Mouse (Mus musculus) cerebellum, adult 2 months (tissue): ENCODE measurements around the gene Hoxa6. TPM values are rescaled to one million over a fixed set of nuclear protein-coding genes. Genes with fewer than 3 reads are reported as not detected.
A peak's percentile ranks its signal among the peaks of the same experiment; 100 is the strongest.

Experiments used
- DNase-seq, 2 experiments: peaks; one replicate each; pipeline ENCODE4 v3.0.0; 2021
- H3K27ac ChIP-seq: fragments of 200-500 bp; 2 replicates; pipeline ENCODE4 v1.5.1; 2012; ENCODE audit warnings: low read length, control low read depth, inconsistent platforms; ENCODE audit not compliant: insufficient read depth
- H3K27me3 ChIP-seq: fragments of 200-500 bp; 2 replicates; pipeline ENCODE4 v1.6.1; 2012; ENCODE audit warnings: inconsistent platforms, mild to moderate bottlenecking, low read length, moderate library complexity; ENCODE audit not compliant: control insufficient read depth, insufficient read depth
- H3K4me1 ChIP-seq: fragments of 200-500 bp; 2 replicates; pipeline ENCODE4 v1.6.1; 2011; ENCODE audit warnings: low read length; ENCODE audit not compliant: control insufficient read depth, insufficient read depth
- H3K4me3 ChIP-seq: fragments of 200-500 bp; replicated peaks from 2 replicates; pipeline ENCODE3; 2011; ENCODE audit warnings: mild to moderate bottlenecking, low read depth, low read length, control low read depth; ENCODE audit not compliant: insufficient read depth
- CTCF ChIP-seq: fragments of 200-500 bp; IDR thresholded peaks from 2 replicates; pipeline ENCODE4 v1.5.1; 2011; ENCODE audit warnings: low read depth, mild to moderate bottlenecking, control low read depth, low read length, moderate library complexity, borderline replicate concordance; ENCODE audit not compliant: insufficient read depth
- POLR2A ChIP-seq: fragments of 200-500 bp; IDR thresholded peaks from 2 replicates; pipeline ENCODE4 v1.6.1; 2011; ENCODE audit warnings: low read length, control low read depth, borderline replicate concordance; ENCODE audit not compliant: insufficient read depth
- WGBS: fragments of 180-500 bp; shearing (Covaris S2); methylation state at CpG from one replicate; pipeline ENCODE4 v1.1.7; 2018; 5-methylcytosine and 5-hydroxymethylcytosine counted together
- polyA plus RNA-seq: library from polyadenylated mRNA; depleted of rRNA; stranded (reverse); fragments of >200 nt; gene quantifications from 2 replicates; pipeline ENCODE4 v1.2.3, GENCODE M21; 2012

The Hoxa6 gene
- polyA plus RNA-seq, 1 experiment, result 0.46 TPM

DNA sequence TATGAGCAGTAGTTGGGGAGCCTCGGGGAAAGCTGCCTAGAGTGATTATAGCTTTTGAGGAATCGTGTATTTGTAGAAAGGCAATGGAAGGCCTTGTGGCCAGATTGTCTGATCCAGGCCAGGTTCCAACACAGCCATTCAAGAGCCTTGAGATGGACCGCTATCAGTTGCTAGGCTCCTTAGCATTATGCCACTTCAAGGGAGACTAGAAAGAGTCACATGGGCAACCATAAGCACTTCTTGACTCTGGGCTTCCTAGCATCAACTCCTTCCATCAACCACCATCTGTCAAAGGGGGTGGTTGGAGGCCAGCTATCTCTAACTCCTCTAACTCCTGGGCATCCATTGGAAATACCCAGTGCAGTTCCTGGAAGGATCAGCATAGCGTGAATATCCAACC, 41.3 kb upstream of the Hoxa6 start:
- 8% methylated on average over 4 of the region's 4 CpGs for WGBS
- peak in 1 of 2 experiments; percentile 1 for DNase-seq
- peaks cover 17% of the 10 kb centered on the region; the same call in 1 of the 2 replicates for H3K27me3 ChIP-seq
- no peak for TF ChIP-seq POLR2A
- TF ChIP-seq CTCF, result no peak
- H3K4me1 ChIP-seq, result no peaks in the 10 kb centered on the region
- no peak overlapping the region for H3K27ac ChIP-seq
- no peak overlapping the region for H3K4me3 ChIP-seq

DNA sequence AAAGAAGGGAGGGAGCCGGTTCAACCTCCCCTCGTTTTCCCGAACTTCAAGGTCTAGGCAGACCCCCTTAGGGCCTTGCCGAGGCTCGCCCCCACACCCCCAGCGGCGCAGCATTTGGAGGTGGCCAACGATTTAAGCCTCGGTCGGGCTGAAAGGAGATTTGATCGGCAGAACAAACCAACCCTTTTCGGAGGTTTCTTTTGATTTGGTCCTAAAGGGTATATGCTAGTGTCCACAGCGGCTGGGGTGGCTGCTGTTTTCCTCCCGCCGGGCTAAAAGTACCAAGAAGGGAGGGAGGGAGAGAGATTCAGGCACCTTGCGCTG, 40.9 kb upstream of the Hoxa6 start:
- no peak for DNase-seq
- Histone ChIP-seq H3K4me3 (no peak overlapping the region), H3K27ac (no peak overlapping the region), H3K4me1 (no peaks in the 10 kb centered on the region), H3K27me3 (peaks cover 20% of the 10 kb centered on the region; the same call in 1 of the 2 replicates)
- WGBS, result under 1% methylated on average over 16 of the region's 16 CpGs
- no peak for TF ChIP-seq CTCF
- TF ChIP-seq POLR2A, result no peak

DNA sequence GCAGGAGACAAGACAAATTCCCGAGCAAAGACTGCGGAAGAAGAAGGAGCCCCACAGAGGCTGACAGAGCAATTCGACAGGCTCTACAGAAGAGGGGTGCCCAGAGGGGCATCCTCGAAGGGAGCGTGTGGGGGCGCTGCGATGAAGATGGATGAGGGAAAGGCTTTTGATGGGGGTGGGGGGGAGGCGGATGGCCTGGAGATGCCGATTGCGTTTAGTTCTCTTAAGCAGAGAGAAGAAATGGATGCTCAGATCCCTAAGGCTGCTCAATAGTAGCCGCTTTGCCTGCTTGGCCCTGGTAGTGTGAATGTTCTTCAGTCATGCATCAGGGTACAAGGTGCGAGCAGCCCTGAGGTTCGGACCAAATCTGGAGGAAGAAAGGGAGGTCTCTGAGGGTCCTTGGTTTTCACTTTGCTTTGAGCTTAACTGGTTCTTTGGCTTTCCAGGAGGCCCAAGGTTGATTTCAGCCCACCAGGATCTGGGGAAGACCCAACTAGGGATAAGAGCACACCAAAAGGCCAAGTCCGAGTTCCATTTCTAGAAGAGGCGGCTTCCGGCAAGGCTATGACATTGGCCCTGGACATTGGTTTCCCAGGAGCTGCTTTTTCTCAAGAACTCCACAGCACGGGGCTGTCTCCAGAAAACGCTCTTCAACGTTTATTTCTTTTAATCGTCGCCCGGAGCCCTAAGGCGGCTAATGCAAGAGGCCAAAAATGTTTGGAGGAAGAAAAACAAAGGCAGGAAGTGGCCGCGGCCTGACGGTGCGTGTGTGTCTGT, 40.3 kb upstream of the Hoxa6 start:
- peaks cover 16% of the 10 kb centered on the region; the same call in 1 of the 2 replicates for H3K27me3 ChIP-seq
- no peak overlapping the region for H3K4me3 ChIP-seq
- H3K27ac ChIP-seq, result no peak overlapping the region
- peak in 1 of 2 experiments; percentile 9 for DNase-seq
- no peak for TF ChIP-seq CTCF
- TF ChIP-seq POLR2A, result no peak
- no peaks in the 10 kb centered on the region for H3K4me1 ChIP-seq
- 3% methylated on average over 27 of the region's 27 CpGs for WGBS

DNA sequence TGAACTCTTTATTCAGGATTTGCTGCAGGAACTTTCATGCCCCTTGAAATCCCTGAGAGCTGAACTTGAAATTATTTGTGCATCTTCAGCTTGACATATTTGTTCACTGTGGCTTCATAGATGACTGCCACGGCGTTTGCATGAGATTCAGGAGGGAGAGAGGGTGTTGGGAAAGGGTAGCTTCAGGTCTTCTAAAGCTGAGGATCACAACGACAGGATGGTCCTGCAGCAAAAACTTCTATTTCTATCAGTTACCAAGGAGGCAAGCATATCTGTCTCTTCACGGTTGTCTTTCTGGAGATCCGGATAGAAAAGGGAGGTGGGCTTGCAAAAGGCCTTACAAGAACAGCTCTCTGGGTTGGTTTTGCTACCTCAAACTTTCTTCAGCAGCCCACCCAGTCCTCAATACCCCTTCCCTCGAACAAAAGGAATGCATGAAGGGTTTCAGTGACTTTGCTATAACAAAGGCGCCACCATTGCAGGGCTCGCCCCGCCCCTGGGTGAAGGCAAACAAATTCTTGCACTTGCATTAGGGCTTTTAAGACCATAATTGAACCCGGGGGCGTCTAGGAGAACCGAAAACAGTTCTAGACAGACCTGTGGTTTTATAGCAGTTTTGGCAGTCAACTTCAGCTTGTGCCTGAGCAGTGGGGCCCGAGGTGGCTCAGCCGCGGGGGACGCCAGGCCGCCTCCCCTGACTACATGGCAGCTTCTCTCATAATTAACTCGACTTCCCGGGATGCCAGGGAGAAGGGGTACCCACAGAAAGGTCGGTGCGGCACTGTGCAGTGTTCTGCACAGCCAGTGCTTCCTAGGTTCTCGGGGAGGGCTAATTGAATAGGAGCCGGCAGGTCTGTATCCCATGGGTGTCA, 39.5 kb upstream of the Hoxa6 start:
- TF ChIP-seq POLR2A (no peak), CTCF (no peak)
- WGBS, result 4% methylated on average over 23 of the region's 23 CpGs
- no peak for DNase-seq
- Histone ChIP-seq H3K27me3 (peaks cover 17% of the 10 kb centered on the region; the same call in 1 of the 2 replicates), H3K4me3 (no peak overlapping the region), H3K27ac (no peak overlapping the region), H3K4me1 (no peaks in the 10 kb centered on the region)

DNA sequence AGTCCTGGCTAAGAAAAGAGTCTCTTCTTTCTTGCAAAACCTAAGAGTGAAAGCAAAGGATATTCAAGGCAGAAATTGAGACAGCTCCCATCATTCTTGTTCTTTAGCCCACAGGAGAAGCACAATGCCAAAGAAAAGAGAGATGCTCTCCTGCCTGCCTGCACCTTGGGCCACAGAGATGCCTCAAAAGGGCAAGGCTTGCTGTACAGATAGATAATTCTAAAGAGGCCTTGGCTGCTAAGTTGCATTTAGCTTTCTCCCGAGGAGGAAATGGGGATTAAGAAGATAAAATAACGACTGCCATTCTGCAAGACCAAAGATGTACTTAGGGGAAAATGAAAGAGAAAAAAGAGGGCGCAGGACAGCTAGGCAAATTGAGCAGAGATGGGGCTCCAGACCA, 38.4 kb upstream of the Hoxa6 start:
- WGBS, result 5% methylated on average over 3 of the region's 3 CpGs
- peaks cover 20% of the 10 kb centered on the region; the same call in 1 of the 2 replicates for H3K27me3 ChIP-seq
- H3K4me3 ChIP-seq, result no peak overlapping the region
- no peak overlapping the region for H3K27ac ChIP-seq
- no peaks in the 10 kb centered on the region for H3K4me1 ChIP-seq
- peak in 1 of 2 experiments; percentile 9 for DNase-seq
- TF ChIP-seq POLR2A, result no peak
- no peak for TF ChIP-seq CTCF

DNA sequence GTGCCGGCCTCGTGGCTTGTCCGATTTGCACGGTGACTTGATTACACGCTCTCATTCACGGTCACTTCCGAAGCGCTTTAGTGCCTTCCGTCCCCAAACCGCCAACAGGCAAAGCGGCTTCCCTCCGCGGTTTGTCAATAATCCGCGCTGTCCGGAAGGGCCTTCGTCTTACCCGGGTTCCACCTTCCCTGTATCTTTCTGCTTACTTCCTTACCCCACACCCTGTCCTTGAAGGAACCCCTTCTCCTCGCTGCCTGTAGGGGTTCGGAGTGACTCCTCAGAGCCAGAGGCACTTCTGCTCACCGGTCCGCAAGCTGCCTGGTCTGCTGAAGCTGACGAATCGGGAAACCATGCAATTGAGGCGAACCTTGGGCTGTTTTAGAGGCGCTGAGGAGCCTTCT, 37.9 kb upstream of the Hoxa6 start:
- H3K4me3 ChIP-seq, result no peak overlapping the region
- no peaks in the 10 kb centered on the region for H3K4me1 ChIP-seq
- H3K27ac ChIP-seq, result no peak overlapping the region
- WGBS, result under 1% methylated on average over 26 of the region's 26 CpGs
- no peak for TF ChIP-seq POLR2A
- no peak for TF ChIP-seq CTCF
- DNase-seq, result peak in 1 of 2 experiments; percentile 14
- H3K27me3 ChIP-seq, result peaks cover 20% of the 10 kb centered on the region; the same call in 1 of the 2 replicates

DNA sequence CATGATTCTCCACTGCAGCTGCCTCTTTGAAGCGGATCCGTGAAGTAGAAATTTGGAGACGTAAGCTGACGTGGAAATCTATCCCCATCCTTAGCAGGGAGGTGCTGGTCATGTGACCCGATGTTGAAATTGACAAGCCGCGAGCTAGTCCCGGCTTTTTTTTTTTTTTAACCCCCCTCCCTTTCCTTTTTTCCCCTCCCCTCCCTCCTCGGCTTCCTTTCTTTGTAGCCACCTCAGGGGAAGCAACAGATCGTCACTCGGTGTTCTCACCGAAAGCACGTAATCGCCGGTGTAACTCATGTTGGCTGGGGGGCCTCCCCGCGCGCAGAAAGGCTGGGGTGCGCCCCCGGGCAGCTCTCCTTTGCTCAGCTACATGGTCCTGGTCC, 37.2 kb upstream of the Hoxa6 start, which contains the start of gene Hoxa11:
TSS of gene Hoxa11 (minus strand) at position 54 of the 386 bp plus-strand sequence.
- H3K4me3 ChIP-seq, result no peak within 1 kb of the TSS
- no peaks in the 10 kb centered on the region for H3K4me1 ChIP-seq
- WGBS, result 3% methylated on average over 20 of the region's 20 CpGs
- TF ChIP-seq CTCF (no peak), POLR2A (no peak)
- no peak within 1 kb of the TSS for H3K27ac ChIP-seq
- H3K27me3 ChIP-seq, result peaks cover 21% of the 10 kb centered on the region; the same call in 1 of the 2 replicates
- DNase-seq, result no peak
